Mouse (Mus musculus) spleen, embryonic (tissue): ENCODE results near the gene Ndufa8.

Source experiments
- CTCF ChIA-PET: fragments of 350-600 bp; sonication (Branson Sonifier 250); formaldehyde crosslinking; loops from one replicate; lab custom pipeline; 2022; lab: Charles Lee

Ndufa8 gene

DNA sequence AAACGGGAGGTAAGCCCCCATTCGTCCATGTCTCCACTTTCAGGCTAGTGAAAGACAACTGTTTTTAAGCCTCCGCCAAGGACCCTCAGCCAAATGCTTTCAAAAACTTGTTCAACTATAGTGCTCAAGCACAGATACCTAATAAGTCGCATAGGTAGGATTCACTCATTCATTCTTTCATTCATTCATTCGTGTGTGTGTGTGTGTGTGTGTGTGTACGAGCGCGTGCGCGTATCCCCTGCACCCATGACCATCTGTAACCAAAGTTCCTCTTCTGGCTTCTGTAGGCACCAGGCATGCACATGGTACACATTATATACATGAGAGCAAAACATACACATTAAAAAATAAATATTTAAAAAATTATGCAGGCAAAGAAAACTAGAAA, 355 bp upstream of the Ndufa8 start:
- CTCF ChIA-PET, result no interaction called here

DNA sequence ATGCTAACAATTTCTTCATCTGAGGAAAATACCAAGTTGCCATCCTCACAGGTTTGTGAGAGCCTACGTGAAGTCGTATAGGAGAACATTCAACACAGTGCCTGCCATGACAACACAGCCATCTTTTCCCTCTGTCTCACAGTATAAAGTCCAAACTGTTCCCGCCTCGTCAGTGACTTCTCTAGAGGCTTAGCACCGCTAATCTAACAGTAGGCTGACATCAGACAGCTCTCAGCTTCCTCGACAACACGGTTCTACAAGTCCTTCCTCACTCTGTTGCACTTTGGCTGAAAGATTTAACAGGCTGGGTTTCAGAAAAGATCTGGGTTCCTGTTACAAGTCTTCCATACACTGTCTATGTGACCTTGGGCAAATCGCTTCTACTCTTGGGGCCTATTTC, 1.0 kb downstream of the Ndufa8 start:
- CTCF ChIA-PET, result interaction anchor here (0.9 kb wide), 1 partner anchor 168 kb away, joined by 3 read pairs; no protein-coding TSS in a partner anchor

GRCm38 (mm10) chr2:36040872-36041271, 8.3 kb downstream of the Ndufa8 start:
- CTCF ChIA-PET, result no interaction called here

- CTCF ChIA-PET, result no interaction called here
Measured at GRCm38 (mm10) chr2:36039297-36039985, 9.8 kb downstream of the Ndufa8 start.

GRCm38 (mm10) chr2:36035413-36036081, 13.7 kb downstream of the Ndufa8 start:
- CTCF ChIA-PET, result no interaction called here

DNA sequence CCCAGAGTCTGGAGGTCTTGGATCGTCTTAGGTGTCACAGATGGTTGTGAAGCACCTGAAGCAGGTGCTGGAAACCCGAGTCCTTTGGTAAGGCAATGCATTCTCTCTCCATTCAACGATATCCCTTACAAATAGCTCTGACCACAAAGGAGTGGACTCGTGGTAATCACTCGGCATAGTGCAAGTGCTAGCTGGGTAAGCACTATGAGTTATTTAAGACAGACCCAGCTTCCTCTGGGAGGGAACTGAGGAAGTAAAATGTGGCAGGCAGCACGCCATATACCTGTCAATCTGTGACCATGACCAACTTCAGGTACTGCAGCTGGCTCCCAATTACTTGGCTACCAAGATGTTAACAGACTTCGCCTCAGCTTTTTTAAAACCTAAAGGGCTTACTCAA, 14.3 kb downstream of the Ndufa8 start:
- CTCF ChIA-PET, result no interaction called here

- CTCF ChIA-PET, result interaction anchor here (0.5 kb wide), 1 partner anchor 1215 kb away, joined by 4 read pairs; no protein-coding TSS in a partner anchor
Measured at GRCm38 (mm10) chr2:36033966-36034365, 15.2 kb downstream of the Ndufa8 start.

GRCm38 (mm10) chr2:36032884-36033283, 16.3 kb downstream of the Ndufa8 start:
- CTCF ChIA-PET, result interaction anchor here (0.7 kb wide), 1 partner anchor 87 kb away, joined by 3 read pairs; no protein-coding TSS in a partner anchor

- CTCF ChIA-PET, result no interaction called here
Measured at GRCm38 (mm10) chr2:36023291-36023690, 25.9 kb downstream of the Ndufa8 start.

DNA sequence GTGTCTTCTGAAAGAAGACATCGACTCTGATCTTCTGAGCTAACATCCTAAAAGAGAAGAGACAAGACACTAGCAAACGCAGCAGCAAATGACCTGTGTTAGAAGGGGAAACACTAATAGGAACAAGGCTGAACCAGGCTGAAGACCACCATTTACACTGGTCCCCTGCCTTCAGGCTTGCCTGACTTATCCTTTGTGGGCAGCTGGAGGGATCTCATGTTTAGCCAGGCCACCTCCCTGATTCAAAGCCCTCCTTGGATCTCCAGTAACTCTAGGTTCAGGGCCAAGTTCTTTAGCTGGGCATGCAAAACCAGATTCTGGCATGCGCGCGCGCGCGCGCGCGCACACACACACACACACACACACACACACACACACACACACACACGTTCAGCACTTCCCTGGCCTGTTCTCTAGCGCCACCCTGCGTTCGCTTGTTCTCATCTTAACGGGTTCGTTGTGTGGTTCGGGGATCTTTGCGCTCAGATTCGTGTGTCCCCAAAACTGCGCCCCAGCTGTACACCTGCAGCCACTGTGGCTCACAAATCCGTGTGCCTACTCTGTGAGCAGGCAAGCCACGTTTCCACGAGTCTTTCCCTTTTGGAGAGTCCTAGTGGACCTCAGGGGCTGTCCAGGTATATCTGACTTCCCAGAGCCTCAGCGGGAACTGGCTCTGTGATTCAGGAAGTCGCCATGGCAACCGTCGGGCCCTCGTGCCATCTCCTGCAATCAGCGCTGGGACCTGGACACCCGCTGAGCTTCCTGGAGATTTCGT, 27.6 kb downstream of the Ndufa8 start:
- CTCF ChIA-PET, result no interaction called here

GRCm38 (mm10) chr2:36013010-36013409, 36.2 kb downstream of the Ndufa8 start:
- CTCF ChIA-PET, result no interaction called here

DNA sequence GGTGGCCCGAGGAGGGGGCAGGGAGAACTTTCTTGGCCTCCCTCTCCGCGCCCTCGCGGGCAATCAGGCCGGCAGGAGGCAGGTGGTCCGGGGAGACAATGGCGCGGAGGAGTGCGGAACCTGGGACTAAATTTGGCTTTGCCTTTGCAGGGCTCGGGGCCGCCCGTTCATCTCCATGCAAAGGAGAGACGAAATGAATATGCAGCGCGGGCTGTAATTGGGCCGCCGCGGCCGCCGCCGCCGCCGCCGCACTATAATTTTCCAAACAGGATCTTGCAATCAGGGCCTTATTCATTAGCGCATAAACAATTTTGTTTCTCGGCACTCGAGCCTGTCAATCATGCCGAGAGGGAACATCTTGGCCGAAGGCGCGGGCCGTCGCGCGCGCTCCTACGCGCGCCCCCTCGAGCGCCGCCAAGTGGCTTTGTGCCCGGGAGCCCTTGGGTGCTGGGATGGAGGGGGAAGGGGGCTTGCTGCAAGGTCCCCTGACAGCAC, 37.8 kb downstream of the Ndufa8 start:
- CTCF ChIA-PET, result no interaction called here

- CTCF ChIA-PET, result no interaction called here
Measured at GRCm38 (mm10) chr2:36010579-36010978, 38.6 kb downstream of the Ndufa8 start.

DNA sequence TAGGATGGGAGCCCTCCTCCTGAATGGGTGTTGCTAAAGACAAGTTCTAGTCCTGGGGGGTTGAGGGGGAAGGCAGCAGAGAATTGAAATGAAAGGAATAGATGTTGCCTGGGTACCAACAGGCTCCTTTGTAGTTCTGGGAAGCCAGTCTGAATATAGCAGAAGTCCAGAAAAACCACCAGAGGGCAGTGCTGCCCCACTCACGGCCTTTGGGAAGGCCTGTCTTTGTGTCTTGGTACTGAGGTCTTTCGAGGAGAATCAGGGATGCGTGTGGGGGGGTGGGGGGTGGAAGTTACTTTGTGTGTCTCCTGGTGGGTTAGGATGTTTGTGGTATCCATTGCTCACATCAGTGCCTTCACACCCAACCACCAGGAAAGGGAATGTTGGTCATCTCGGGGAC, 39.8 kb downstream of the Ndufa8 start:
- CTCF ChIA-PET, result interaction anchor here (2.3 kb wide), 1 partner anchor 25 kb away, joined by 6 read pairs; no protein-coding TSS in a partner anchor

DNA sequence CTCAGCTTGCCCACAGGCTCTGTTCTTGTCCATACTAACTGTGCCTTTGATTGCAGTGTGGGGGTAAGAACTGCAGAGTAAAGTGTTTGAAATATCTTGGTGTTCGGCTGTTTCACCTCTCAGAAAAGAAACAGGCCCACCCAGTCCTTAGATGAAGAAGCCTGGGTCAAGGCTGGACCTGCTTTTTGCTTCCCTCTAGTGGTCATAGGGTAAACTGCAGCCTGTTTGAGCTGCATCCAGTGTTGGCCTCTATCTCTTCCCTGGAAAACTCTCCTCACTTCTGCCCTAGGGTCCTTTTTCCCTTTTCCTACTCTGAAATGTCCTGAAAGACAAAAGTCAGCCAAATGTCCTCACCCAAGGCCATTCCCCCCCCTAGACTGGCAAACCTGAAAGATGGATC, 41.1 kb downstream of the Ndufa8 start:
- CTCF ChIA-PET, result interaction anchor here (2.3 kb wide), 1 partner anchor 24 kb away, joined by 6 read pairs; no protein-coding TSS in a partner anchor

DNA sequence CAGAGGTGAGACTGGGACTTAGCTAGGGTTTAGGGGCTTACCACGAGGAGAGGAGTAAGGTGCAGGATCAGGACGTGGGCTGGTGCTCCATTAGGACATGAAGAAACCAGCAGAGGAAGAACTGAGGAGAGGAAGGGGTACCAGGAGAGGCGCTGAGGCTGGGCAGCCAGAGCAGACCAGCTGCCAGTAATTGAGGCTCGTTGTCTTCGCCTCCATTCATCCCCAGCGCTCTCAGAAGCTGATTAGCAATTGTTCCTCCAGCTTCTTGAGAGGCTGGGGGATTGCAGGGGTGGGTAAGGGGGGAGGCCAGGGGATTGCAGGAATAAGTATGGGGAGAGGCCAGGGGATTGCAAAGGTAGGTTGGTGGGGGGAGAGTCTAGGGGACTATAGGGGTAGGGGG, 47.0 kb downstream of the Ndufa8 start:
- CTCF ChIA-PET, result no interaction called here

GRCm38 (mm10) chr2:36000390-36000789, 48.8 kb downstream of the Ndufa8 start:
- CTCF ChIA-PET, result no interaction called here

DNA sequence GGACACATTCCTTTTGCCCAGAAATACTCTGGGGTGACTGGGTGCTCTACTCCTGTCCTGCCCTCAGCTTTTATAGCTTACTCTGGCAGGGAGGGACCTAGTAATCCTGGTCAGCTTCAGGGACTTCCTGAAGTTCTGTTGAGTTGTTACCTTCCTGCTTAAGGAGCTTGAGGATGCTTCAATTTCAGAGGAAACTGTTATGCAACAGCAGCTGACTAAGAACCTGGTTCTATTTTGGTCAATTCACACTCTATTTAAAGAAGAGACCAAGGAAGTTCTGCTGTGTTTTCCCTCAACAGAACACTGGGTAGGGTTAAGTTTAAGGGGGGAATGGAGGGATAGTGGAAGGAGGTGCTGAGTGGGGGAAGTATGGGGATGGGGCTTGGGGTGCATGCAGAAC, 50.0 kb downstream of the Ndufa8 start:
- CTCF ChIA-PET, result no interaction called here

GRCm38 (mm10) chr2:35998416-35998815, 50.8 kb downstream of the Ndufa8 start:
- CTCF ChIA-PET, result no interaction called here

DNA sequence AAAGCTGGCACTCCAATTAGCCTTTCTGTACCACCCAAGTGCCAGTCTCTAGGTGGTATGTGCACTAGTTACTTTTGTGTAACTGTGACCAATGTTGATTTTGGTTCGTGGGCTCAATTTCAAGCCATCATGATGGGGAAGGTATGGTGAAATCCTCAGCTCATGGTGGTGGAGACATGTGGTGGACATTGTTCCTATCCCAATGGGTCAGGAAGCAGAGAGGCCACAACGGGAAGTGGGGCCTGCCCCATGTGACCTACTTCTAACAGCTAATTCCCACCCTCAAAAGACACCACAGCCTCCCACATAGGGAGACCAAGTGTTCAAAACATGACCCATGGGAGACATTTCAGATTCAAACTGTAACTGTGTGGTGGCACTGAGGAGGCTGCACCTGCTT, 52.5 kb downstream of the Ndufa8 start:
- CTCF ChIA-PET, result no interaction called here

- CTCF ChIA-PET, result no interaction called here
Measured at GRCm38 (mm10) chr2:35994303-35994702, 54.9 kb downstream of the Ndufa8 start.

DNA sequence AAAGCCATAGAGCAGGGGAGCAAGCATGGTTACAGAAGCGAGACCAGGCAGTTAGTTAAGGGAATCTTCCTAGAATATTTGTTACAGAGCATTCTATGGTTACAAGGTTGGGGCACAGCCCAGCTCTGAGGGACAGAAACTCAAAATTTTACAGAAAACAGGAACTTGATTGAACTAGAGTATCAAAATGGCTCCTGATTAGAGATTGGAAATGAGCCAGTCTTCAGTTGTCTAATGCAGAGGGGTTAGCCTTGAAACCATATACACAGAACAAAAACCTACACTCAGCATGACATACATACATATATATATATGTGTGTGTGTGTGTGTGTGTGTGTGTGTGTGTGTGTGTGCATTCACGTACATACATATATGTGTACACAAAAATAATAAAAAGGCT, 55.7 kb downstream of the Ndufa8 start:
- CTCF ChIA-PET, result no interaction called here
